Mouse (Mus musculus): ENCODE measurements around the gene P4ha3. TPM values are rescaled to one million over a fixed set of nuclear protein-coding genes. Genes with fewer than 3 reads are reported as not detected.

Gene P4ha3
- polyA plus RNA-seq, 1 experiment, result 2.3 TPM

- no peak for DNase-seq
- Histone ChIP-seq H3K27me3 (ENCODE audit: control insufficient read depth, insufficient read depth, low read length) (no peaks in the 10 kb centered on the region), H3K4me3 (replicated peaks; ENCODE audit: insufficient read depth, low read depth, low read length) (no peak overlapping the region), H3K27ac (ENCODE audit: insufficient read depth, low read length) (no peak overlapping the region), H3K4me1 (ENCODE audit: control insufficient read depth, insufficient read depth, low read length) (no peaks in the 10 kb centered on the region)
- TF ChIP-seq CTCF (IDR thresholded peaks at IDR 0.05; ENCODE audit: borderline replicate concordance, insufficient read depth, low read depth, low read length) (no peak), POLR2A (IDR thresholded peaks at IDR 0.05; ENCODE audit: borderline replicate concordance, insufficient read depth, low read length) (no peak)
- 82% methylated on average over 7 of the region's 7 CpGs for WGBS
These were observed 42.2 kb downstream of the P4ha3 start for GRCm38 (mm10) chr7:100327514-100327913.

- no peaks in the 10 kb centered on the region for H3K4me1 ChIP-seq (ENCODE audit: control insufficient read depth, insufficient read depth, low read length)
- DNase-seq, result no peak
- TF ChIP-seq POLR2A (IDR thresholded peaks at IDR 0.05; ENCODE audit: borderline replicate concordance, insufficient read depth, low read length), result no peak
- no peak for TF ChIP-seq CTCF (IDR thresholded peaks at IDR 0.05; ENCODE audit: borderline replicate concordance, insufficient read depth, low read depth, low read length)
- WGBS, result 88% methylated on average over 4 of the region's 4 CpGs
- no peaks in the 10 kb centered on the region for H3K27me3 ChIP-seq (ENCODE audit: control insufficient read depth, insufficient read depth, low read length)
- H3K27ac ChIP-seq (ENCODE audit: insufficient read depth, low read length), result no peak overlapping the region
- H3K4me3 ChIP-seq (replicated peaks; ENCODE audit: insufficient read depth, low read depth, low read length), result no peak overlapping the region
These were observed 43.3 kb downstream of the P4ha3 start for GRCm38 (mm10) chr7:100328636-100329035.

DNA sequence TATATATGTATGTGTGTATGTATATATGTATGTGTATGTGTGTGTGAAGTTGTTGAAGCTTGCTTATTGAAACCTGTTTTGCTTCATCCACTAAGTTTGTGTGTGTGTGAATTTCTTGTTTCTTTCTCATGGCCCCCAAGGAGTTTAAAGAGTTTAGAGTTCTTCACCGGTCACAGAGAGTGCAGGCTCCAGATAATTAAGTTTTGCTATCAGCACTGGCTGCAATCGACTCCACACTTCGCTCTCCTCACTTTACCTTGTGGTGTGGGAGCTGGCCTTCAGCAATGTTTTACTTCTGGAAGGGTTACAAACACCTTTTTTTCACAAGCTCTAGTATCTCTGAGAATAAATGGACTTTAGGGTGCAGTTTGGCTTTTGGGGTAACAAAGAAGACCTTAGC lies 45.9 kb downstream of the P4ha3 start:
- 98% methylated on average over 3 of the region's 3 CpGs for WGBS
- no peak for TF ChIP-seq POLR2A (IDR thresholded peaks at IDR 0.05; ENCODE audit: borderline replicate concordance, insufficient read depth, low read length)
- TF ChIP-seq CTCF (IDR thresholded peaks at IDR 0.05; ENCODE audit: borderline replicate concordance, insufficient read depth, low read depth, low read length), result no peak
- DNase-seq, result no peak
- Histone ChIP-seq H3K27me3 (ENCODE audit: control insufficient read depth, insufficient read depth, low read length) (no peaks in the 10 kb centered on the region), H3K4me1 (ENCODE audit: control insufficient read depth, insufficient read depth, low read length) (no peaks in the 10 kb centered on the region), H3K27ac (ENCODE audit: insufficient read depth, low read length) (no peak overlapping the region), H3K4me3 (replicated peaks; ENCODE audit: insufficient read depth, low read depth, low read length) (no peak overlapping the region)

GRCm38 (mm10) chr7:100335921-100336320 lies 50.6 kb downstream of the P4ha3 start:
- no peak overlapping the region for H3K27ac ChIP-seq (ENCODE audit: insufficient read depth, low read length)
- TF ChIP-seq CTCF (IDR thresholded peaks at IDR 0.05; ENCODE audit: borderline replicate concordance, insufficient read depth, low read depth, low read length) (no peak), POLR2A (IDR thresholded peaks at IDR 0.05; ENCODE audit: borderline replicate concordance, insufficient read depth, low read length) (no peak)
- no peak overlapping the region for H3K4me3 ChIP-seq (replicated peaks; ENCODE audit: insufficient read depth, low read depth, low read length)
- 59% methylated on average over 2 of the region's 2 CpGs for WGBS
- H3K4me1 ChIP-seq (ENCODE audit: control insufficient read depth, insufficient read depth, low read length), result no peaks in the 10 kb centered on the region
- no peaks in the 10 kb centered on the region for H3K27me3 ChIP-seq (ENCODE audit: control insufficient read depth, insufficient read depth, low read length)
- no peak for DNase-seq

- WGBS, result 77% methylated on average over 4 of the region's 4 CpGs
- no peaks in the 10 kb centered on the region for H3K4me1 ChIP-seq (ENCODE audit: control insufficient read depth, insufficient read depth, low read length)
These were observed 69.7 kb downstream of the P4ha3 start for GRCm38 (mm10) chr7:100354984-100355383.

GRCm38 (mm10) chr7:100356324-100356723 lies 71.0 kb downstream of the P4ha3 start:
- Histone ChIP-seq H3K4me1 (ENCODE audit: control insufficient read depth, insufficient read depth, low read length) (no peaks in the 10 kb centered on the region), H3K4me3 (replicated peaks; ENCODE audit: insufficient read depth, low read depth, low read length) (no peak overlapping the region), H3K27me3 (ENCODE audit: control insufficient read depth, insufficient read depth, low read length) (no peaks in the 10 kb centered on the region), H3K27ac (ENCODE audit: insufficient read depth, low read length) (no peak overlapping the region)
- no peak for DNase-seq
- TF ChIP-seq POLR2A (IDR thresholded peaks at IDR 0.05; ENCODE audit: borderline replicate concordance, insufficient read depth, low read length) (no peak), CTCF (IDR thresholded peaks at IDR 0.05; ENCODE audit: borderline replicate concordance, insufficient read depth, low read depth, low read length) (no peak)
- 78% methylated on average over 5 of the region's 5 CpGs for WGBS

More at GRCm38 (mm10) chr7:100354984-100355383, 69.7 kb downstream of the P4ha3 start:
- DNase-seq, result no peak
- H3K27me3 ChIP-seq (ENCODE audit: control insufficient read depth, insufficient read depth, low read length), result no peaks in the 10 kb centered on the region
- TF ChIP-seq CTCF (IDR thresholded peaks at IDR 0.05; ENCODE audit: borderline replicate concordance, insufficient read depth, low read depth, low read length), result no peak
- no peak for TF ChIP-seq POLR2A (IDR thresholded peaks at IDR 0.05; ENCODE audit: borderline replicate concordance, insufficient read depth, low read length)
- no peak overlapping the region for H3K27ac ChIP-seq (ENCODE audit: insufficient read depth, low read length)
- H3K4me3 ChIP-seq (replicated peaks; ENCODE audit: insufficient read depth, low read depth, low read length), result no peak overlapping the region

GRCm38 (mm10) chr7:100356768-100357167 lies 71.4 kb downstream of the P4ha3 start:
- Histone ChIP-seq H3K27me3 (ENCODE audit: control insufficient read depth, insufficient read depth, low read length) (no peaks in the 10 kb centered on the region), H3K4me3 (replicated peaks; ENCODE audit: insufficient read depth, low read depth, low read length) (no peak overlapping the region), H3K4me1 (ENCODE audit: control insufficient read depth, insufficient read depth, low read length) (no peaks in the 10 kb centered on the region), H3K27ac (ENCODE audit: insufficient read depth, low read length) (no peak overlapping the region)
- TF ChIP-seq CTCF (IDR thresholded peaks at IDR 0.05; ENCODE audit: borderline replicate concordance, insufficient read depth, low read depth, low read length), result no peak
- no peak for TF ChIP-seq POLR2A (IDR thresholded peaks at IDR 0.05; ENCODE audit: borderline replicate concordance, insufficient read depth, low read length)
- no peak for DNase-seq
- 82% methylated on average over 1 of the region's 1 CpGs for WGBS

GRCm38 (mm10) chr7:100357856-100358255 lies 72.5 kb downstream of the P4ha3 start:
- no peak overlapping the region for H3K4me3 ChIP-seq (replicated peaks; ENCODE audit: insufficient read depth, low read depth, low read length)
- no peaks in the 10 kb centered on the region for H3K27me3 ChIP-seq (ENCODE audit: control insufficient read depth, insufficient read depth, low read length)
- no peak overlapping the region for H3K27ac ChIP-seq (ENCODE audit: insufficient read depth, low read length)
- TF ChIP-seq CTCF (IDR thresholded peaks at IDR 0.05; ENCODE audit: borderline replicate concordance, insufficient read depth, low read depth, low read length) (no peak), POLR2A (IDR thresholded peaks at IDR 0.05; ENCODE audit: borderline replicate concordance, insufficient read depth, low read length) (no peak)
- no peaks in the 10 kb centered on the region for H3K4me1 ChIP-seq (ENCODE audit: control insufficient read depth, insufficient read depth, low read length)
- DNase-seq, result no peak

Data from cerebellum, adult 2 months (tissue).